14 mouse cellular contexts compared by ENCODE assay signal in genomic region chr3:58166628-58167027, GRCm38 (mm10).
DNase-seq lines count a peak whose midpoint lies in the region; ATAC-seq and TF ChIP-seq lines count a peak whose summit lies in the region.
"Had no signal": no experiment of that assay in that cellular context is flagged by ENCODE, and none has a peak within 500 bp of the region (broad histone marks: within the 10 kb centered on the region; RNA-seq: fewer than 3 reads in every experiment).

No protein-coding gene starts in this region.

- no peak for TF ChIP-seq CTCF in lung, adult 2 months (IDR thresholded peaks at IDR 0.05; ENCODE audit: insufficient read depth, low read length)

- intact Hi-C loops in gastrocnemius, postnatal 36 days (cut with DNase I), result no loop called here

- no peaks in the 10 kb centered on the region for H3K9me3 ChIP-seq in intestine, embryonic 16.5 days (ENCODE audit: control insufficient read depth, low read length)

- no peaks in the 10 kb centered on the region for H3K27me3 ChIP-seq in intestine, embryonic 16.5 days (replicated peaks; ENCODE audit: control insufficient read depth, insufficient read depth, low read length)

- TF ChIP-seq POLR2A in lung, adult 2 months (IDR thresholded peaks at IDR 0.05; ENCODE audit: borderline replicate concordance, extremely low read depth, low read depth, low read length), result no peak

- H3K4me1 ChIP-seq in lung, adult 2 months (ENCODE audit: control insufficient read depth, insufficient read depth, low read length), result no peaks in the 10 kb centered on the region
- H3K4me1 ChIP-seq in intestine, embryonic 16.5 days (ENCODE audit: control insufficient read depth, insufficient read depth, low read length), result peaks cover 8% of the 10 kb centered on the region; the same call in 1 of the 2 replicates

- no peak overlapping the region for H3K4me2 ChIP-seq in intestine, embryonic 16.5 days (ENCODE audit: low read depth, low read length)
- H3K4me2 ChIP-seq: liver, embryonic 11.5 days had no signal

- no peak overlapping the region for H3K4me3 ChIP-seq in lung, adult 2 months (replicated peaks; ENCODE audit: extremely low read depth, low read depth, low read length)
- H3K4me3 ChIP-seq in intestine, embryonic 16.5 days (ENCODE audit: low read length), result no peak overlapping the region

- 31% methylated on average over 2 of the region's 2 CpGs for WGBS in lung, adult 2 months
- WGBS in intestine, embryonic 16.5 days, result 41% methylated on average over 2 of the region's 2 CpGs

- H3K36me3 ChIP-seq in intestine, embryonic 16.5 days (ENCODE audit: control insufficient read depth, insufficient read depth, low read length), result no peaks in the 10 kb centered on the region

- no peak overlapping the region for H3K9ac ChIP-seq in intestine, embryonic 16.5 days (ENCODE audit: low read depth, low read length)
- H3K9ac ChIP-seq: forebrain, postnatal 0 days had no signal

- DNase-seq in heart, adult 11 months, result peak; percentile 91
- DNase-seq in heart, adult 8-10 months (ENCODE audit: low spot score), result no peak
- peak; percentile 30 for DNase-seq in lung, postnatal 14 days
- no peak for DNase-seq in lung, adult 2 months
- DNase-seq in adrenal gland, postnatal 36 days, result peak; percentile 56 to 66
- DNase-seq in gastrocnemius, postnatal 36 days, result no peak
- DNase-seq in kidney, adult 8-10 months, result no peak
- DNase-seq: cerebellum, postnatal 25 days; forebrain, postnatal 0 days; right cerebral cortex, postnatal 4 days; thymus, postnatal 4 days had no signal

- H3K27ac ChIP-seq in intestine, embryonic 16.5 days (ENCODE audit: low read length), result peak overlapping the region; percentile 57

- peak; percentile 30; the same call in 1 of the 2 replicates for ATAC-seq in intestine, embryonic 16.5 days
- ATAC-seq: forebrain, postnatal 0 days; hindbrain, embryonic 16.5 days had no signal

Comparison
In these comparisons a context has a peak if more than half of its experiments do, and no peak if none do; other contexts are left out.
1. DNase-seq: peak in heart, adult 11 months (single experiment), lung, postnatal 14 days (single experiment) and adrenal gland, postnatal 36 days (2 of 2); none in heart, adult 8-10 months (single experiment), lung, adult 2 months (single experiment), gastrocnemius, postnatal 36 days (0 of 2) and kidney, adult 8-10 months (0 of 2).